In genomic region chr16:33606691-33607532, GRCm38 (mm10) we compare ENCODE assay signal across 10 mouse cellular contexts.
DNase-seq lines count a peak whose midpoint lies in the region; ATAC-seq and TF ChIP-seq lines count a peak whose summit lies in the region.
"Had no signal": no experiment of that assay in that cellular context is flagged by ENCODE, and none has a peak within 500 bp of the region (broad histone marks: within the 10 kb centered on the region; RNA-seq: fewer than 3 reads in every experiment).

No protein-coding gene starts in this region.

- no peaks in the 10 kb centered on the region for H3K36me3 ChIP-seq in lung, postnatal 0 days (ENCODE audit: insufficient read depth, low read length)
- H3K36me3 ChIP-seq in forebrain, embryonic 14.5 days (ENCODE audit: control insufficient read depth, insufficient read depth, low read length): no peaks in the 10 kb centered on the region
- no peaks in the 10 kb centered on the region for H3K36me3 ChIP-seq in hindbrain, embryonic 12.5 days
- H3K36me3 ChIP-seq in neural tube, embryonic 14.5 days (ENCODE audit: control insufficient read depth, insufficient read depth, low read length): no peaks in the 10 kb centered on the region
- H3K36me3 ChIP-seq: G1E had no signal

- H3K27me3 ChIP-seq in lung, postnatal 0 days (replicated peaks; ENCODE audit: insufficient read depth, low read length): no peaks in the 10 kb centered on the region
- H3K27me3 ChIP-seq in forebrain, embryonic 14.5 days (replicated peaks; ENCODE audit: control insufficient read depth, insufficient read depth, low read length): no peaks in the 10 kb centered on the region
- H3K27me3 ChIP-seq in hindbrain, embryonic 12.5 days: no peaks in the 10 kb centered on the region; the same call in 1 of the 2 replicates
- no peaks in the 10 kb centered on the region for H3K27me3 ChIP-seq in neural tube, embryonic 14.5 days (ENCODE audit: control insufficient read depth, insufficient read depth, low read length)

- H3K27ac ChIP-seq in lung, postnatal 0 days (ENCODE audit: low read length): no peak overlapping the region
- H3K27ac ChIP-seq in forebrain, embryonic 14.5 days (ENCODE audit: low read depth, low read length): peak overlapping the region; percentile 91
- peak overlapping the region; percentile 72 for H3K27ac ChIP-seq in hindbrain, embryonic 12.5 days
- peak overlapping the region; percentile 46; the same call in 1 of the 2 replicates for H3K27ac ChIP-seq in neural tube, embryonic 14.5 days (ENCODE audit: low read depth, low read length)
- H3K27ac ChIP-seq: stomach, postnatal 0 days had no signal

- H3K4me3 ChIP-seq in lung, postnatal 0 days (ENCODE audit: low read depth, low read length): no peak overlapping the region
- H3K4me3 ChIP-seq in forebrain, embryonic 14.5 days (ENCODE audit: low read depth, low read length): no peak overlapping the region
- H3K4me3 ChIP-seq in hindbrain, embryonic 12.5 days: no peak overlapping the region
- no peak overlapping the region for H3K4me3 ChIP-seq in neural tube, embryonic 14.5 days (ENCODE audit: low read depth, low read length)

- DNase-seq in lung, postnatal 0 days (ENCODE audit: low spot score): no peak
- no peak for DNase-seq in lung, postnatal 10 days
- DNase-seq in forebrain, embryonic 14.5 days (ENCODE audit: low spot score): peak; percentile 55
- no peak for DNase-seq in left cerebral cortex, postnatal 36 days (ENCODE audit: low spot score in 2 of 2)
- DNase-seq in left cerebral cortex, postnatal 14 days (ENCODE audit: low spot score in 2 of 2): no peak
- DNase-seq in adrenal gland, adult 2 months: no peak

- intact Hi-C loops in left cerebral cortex, postnatal 36 days (cut with DNase I): no loop called here
- intact Hi-C loops in left cerebral cortex, postnatal 14 days (cut with DNase I): no loop called here

- WGBS in lung, postnatal 0 days: 50% methylated on average over 8 of the region's 8 CpGs
- 6% methylated on average over 8 of the region's 8 CpGs for WGBS in forebrain, embryonic 14.5 days
- WGBS in hindbrain, embryonic 12.5 days: 29% methylated on average over 8 of the region's 8 CpGs
- WGBS in neural tube, embryonic 14.5 days: 33% methylated on average over 8 of the region's 8 CpGs

- no peak for TF ChIP-seq CTCF in lung, postnatal 0 days (IDR thresholded peaks at IDR 0.05)

- H3K4me2 ChIP-seq in lung, postnatal 0 days (replicated peaks; ENCODE audit: low read depth, low read length): no peak overlapping the region
- no peak overlapping the region for H3K4me2 ChIP-seq in forebrain, embryonic 14.5 days (ENCODE audit: low read length)
- no peak overlapping the region; the same call in 1 of the 2 replicates for H3K4me2 ChIP-seq in hindbrain, embryonic 12.5 days (replicated peaks)
- H3K4me2 ChIP-seq in neural tube, embryonic 14.5 days (ENCODE audit: low read depth, low read length): no peak overlapping the region

- H3K9ac ChIP-seq in lung, postnatal 0 days (replicated peaks; ENCODE audit: low read depth): no peak overlapping the region
- peak overlapping the region; percentile 7; the same call in 1 of the 2 replicates for H3K9ac ChIP-seq in forebrain, embryonic 14.5 days (ENCODE audit: low read length)
- H3K9ac ChIP-seq in hindbrain, embryonic 12.5 days: no peak overlapping the region
- H3K9ac ChIP-seq in neural tube, embryonic 14.5 days (replicated peaks; ENCODE audit: low read depth, low read length): no peak overlapping the region

- H3K9me3 ChIP-seq in lung, postnatal 0 days (ENCODE audit: low read length): no peaks in the 10 kb centered on the region
- H3K9me3 ChIP-seq in forebrain, embryonic 14.5 days (replicated peaks; ENCODE audit: control insufficient read depth, low read length): peaks cover 3% of the 10 kb centered on the region; the same call in 1 of the 2 replicates
- H3K9me3 ChIP-seq in hindbrain, embryonic 12.5 days (replicated peaks): no peaks in the 10 kb centered on the region
- no peaks in the 10 kb centered on the region for H3K9me3 ChIP-seq in neural tube, embryonic 14.5 days (ENCODE audit: control insufficient read depth, low read length)
- H3K9me3 ChIP-seq: G1E had no signal

- no peak for TF ChIP-seq EP300 in lung, postnatal 0 days (IDR thresholded peaks at IDR 0.05)

- ATAC-seq in lung, postnatal 0 days: peak; percentile 32; the same call in 1 of the 2 replicates
- ATAC-seq in forebrain, embryonic 14.5 days: peak; percentile 24
- ATAC-seq in hindbrain, embryonic 12.5 days (ENCODE audit: low FRiP score): no peak
- 0 out of 2 replicates have a peak, but pooled peaks have one; percentile 7 for ATAC-seq in neural tube, embryonic 14.5 days (ENCODE audit: low read depth)

- H3K4me1 ChIP-seq in lung, postnatal 0 days (ENCODE audit: insufficient read depth, low read depth, low read length): peaks cover 4% of the 10 kb centered on the region; the same call in 1 of the 2 replicates
- H3K4me1 ChIP-seq in forebrain, embryonic 14.5 days (ENCODE audit: control insufficient read depth, insufficient read depth, low read length): peaks cover 12% of the 10 kb centered on the region
- peaks cover 32% of the 10 kb centered on the region for H3K4me1 ChIP-seq in hindbrain, embryonic 12.5 days
- no peaks in the 10 kb centered on the region for H3K4me1 ChIP-seq in neural tube, embryonic 14.5 days (ENCODE audit: control insufficient read depth, insufficient read depth, low read length)
